Comparison of ENCODE assay signal across 35 mouse cellular contexts in the genomic region with DNA sequence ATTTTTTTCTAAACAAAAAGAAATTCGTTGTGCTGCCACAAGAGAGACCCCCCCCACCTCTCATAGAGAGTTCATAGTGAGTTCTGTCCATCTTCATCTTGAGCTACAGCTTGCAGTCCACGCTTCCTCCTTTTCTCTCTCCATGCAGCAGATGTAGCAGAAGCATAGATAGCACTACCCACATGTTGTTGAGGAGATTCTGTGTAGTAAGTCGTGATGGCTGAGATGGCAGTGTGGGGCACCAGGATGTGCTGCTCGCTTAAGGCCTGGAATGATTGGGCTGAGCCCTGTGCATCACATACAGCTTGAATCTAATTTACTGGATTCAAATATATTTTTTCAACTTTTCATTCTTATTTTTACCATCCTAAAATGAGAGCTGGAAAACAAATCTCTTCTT.
"Had no signal": no experiment of that assay in that cellular context is flagged by ENCODE, and none has a peak within 500 bp of the region (broad histone marks: within the 10 kb centered on the region; RNA-seq: fewer than 3 reads in every experiment).

No protein-coding gene starts in this region.

- H3K4me3 ChIP-seq: heart, embryonic 12.5 days; heart, embryonic 13.5 days; heart, embryonic 15.5 days; hindbrain, embryonic 10.5 days; hindbrain, embryonic 12.5 days; hindbrain, embryonic 13.5 days; hindbrain, embryonic 15.5 days; intestine, embryonic 15.5 days; kidney, embryonic 15.5 days; layer of hippocampus, adult 2 months; left cerebral cortex, adult 2 months had no signal

- H3K27ac ChIP-seq: heart, embryonic 13.5 days; heart, embryonic 15.5 days; hindbrain, embryonic 10.5 days; hindbrain, embryonic 12.5 days; hindbrain, embryonic 13.5 days; hindbrain, embryonic 14.5 days; hindbrain, embryonic 15.5 days; hindbrain, postnatal 0 days; intestine, embryonic 15.5 days; kidney, embryonic 15.5 days; kidney, postnatal 0 days; layer of hippocampus, adult 2 months; left cerebral cortex, adult 2 months had no signal

- H3K9ac ChIP-seq: heart, embryonic 12.5 days; heart, embryonic 13.5 days; heart, embryonic 15.5 days; hindbrain, embryonic 12.5 days; hindbrain, embryonic 13.5 days; hindbrain, embryonic 14.5 days; hindbrain, embryonic 15.5 days; intestine, embryonic 15.5 days; kidney, embryonic 15.5 days had no signal

- H3K27me3 ChIP-seq: heart, embryonic 12.5 days; heart, embryonic 13.5 days; hindbrain, embryonic 12.5 days; hindbrain, embryonic 13.5 days; hindbrain, embryonic 15.5 days; intestine, embryonic 15.5 days; kidney, embryonic 15.5 days had no signal

- H3K4me2 ChIP-seq: heart, embryonic 11.5 days; heart, embryonic 12.5 days; heart, embryonic 13.5 days; heart, embryonic 15.5 days; hindbrain, embryonic 12.5 days; hindbrain, embryonic 13.5 days; hindbrain, embryonic 14.5 days; hindbrain, embryonic 15.5 days; intestine, embryonic 15.5 days; kidney, embryonic 15.5 days had no signal

- H3K4me1 ChIP-seq: heart, embryonic 12.5 days; heart, embryonic 13.5 days; hindbrain, embryonic 15.5 days; intestine, embryonic 15.5 days; kidney, embryonic 15.5 days had no signal

- ATAC-seq: hindbrain, embryonic 16.5 days; hindbrain, postnatal 0 days; inflammation-experienced regulatory T-cells, adult 6 months; intestine, embryonic 15.5 days; intestine, embryonic 16.5 days; intestine, postnatal 0 days had no signal

- DNase-seq: heart, postnatal 10 days; heart, postnatal 14 days; heart, postnatal 36 days; heart, postnatal 4 days; kidney, adult 11 months; kidney, adult 18-20 months; kidney, adult 2 months; kidney, adult 8-10 months; kidney, adult 9 months; kidney, postnatal 10 days; kidney, postnatal 14 days; kidney, postnatal 25 days; kidney, postnatal 36 days; kidney, postnatal 4 days; layer of hippocampus, adult 9-11 months; layer of hippocampus, postnatal 36 days had no signal

- H3K9me3 ChIP-seq: heart, embryonic 12.5 days; heart, embryonic 13.5 days; heart, embryonic 15.5 days; hindbrain, embryonic 10.5 days; hindbrain, embryonic 12.5 days; hindbrain, embryonic 13.5 days; hindbrain, embryonic 15.5 days; intestine, embryonic 15.5 days; kidney, embryonic 15.5 days had no signal

- H3K36me3 ChIP-seq: heart, embryonic 12.5 days; heart, embryonic 13.5 days; heart, embryonic 15.5 days; hindbrain, embryonic 10.5 days; hindbrain, embryonic 12.5 days; hindbrain, embryonic 13.5 days; hindbrain, embryonic 15.5 days; intestine, embryonic 15.5 days; kidney, embryonic 15.5 days had no signal
